22 mouse cellular contexts compared by ENCODE assay signal in genomic region chr9:6360795-6361194, GRCm38 (mm10).
DNase-seq lines count a peak whose midpoint lies in the region; ATAC-seq and TF ChIP-seq lines count a peak whose summit lies in the region.
"Had no signal": no experiment of that assay in that cellular context is flagged by ENCODE, and none has a peak within 500 bp of the region (broad histone marks: within the 10 kb centered on the region; RNA-seq: fewer than 3 reads in every experiment).

No protein-coding gene starts in this region.

- H3K27me3 ChIP-seq in myocyte (ENCODE audit: control insufficient read depth, insufficient read depth, insufficient read length) = no peaks in the 10 kb centered on the region
- H3K27me3 ChIP-seq: embryonic facial prominence, embryonic 12.5 days; embryonic facial prominence, embryonic 15.5 days; forebrain, embryonic 12.5 days had no signal

- no peaks in the 10 kb centered on the region for H3K36me3 ChIP-seq in myocyte (ENCODE audit: control insufficient read depth, insufficient read depth)
- H3K36me3 ChIP-seq: embryonic facial prominence, embryonic 12.5 days; embryonic facial prominence, embryonic 15.5 days; forebrain, embryonic 10.5 days; forebrain, embryonic 12.5 days had no signal

- intact Hi-C loops in heart, postnatal 10 days (cut with DNase I) = no loop called here
- intact Hi-C loops in left cerebral cortex, postnatal 4 days (cut with DNase I) = no loop called here

- H3ac ChIP-seq in myocyte (ENCODE audit: control insufficient read depth, insufficient read length) = no peak overlapping the region

- TF ChIP-seq POLR2A in myocyte (IDR thresholded peaks at IDR 0.05; ENCODE audit: insufficient read length, low read depth) = no peak

- 0 out of 2 replicates have a peak, but pooled peaks have one; percentile 7 for ATAC-seq in megakaryocyte-erythroid progenitor cell, adult 5-6 weeks (replicated peaks; ENCODE audit: low FRiP score, low TSS enrichment, poor library complexity, severe bottlenecking)
- ATAC-seq: forebrain, embryonic 14.5 days; forebrain, embryonic 16.5 days had no signal

- H3K4me2 ChIP-seq in myocyte (ENCODE audit: low read depth) = no peak overlapping the region
- H3K4me2 ChIP-seq: embryonic facial prominence, embryonic 12.5 days; embryonic facial prominence, embryonic 15.5 days; forebrain, embryonic 12.5 days had no signal

- H3K4me3 ChIP-seq in myocyte = no peak overlapping the region
- H3K4me3 ChIP-seq: embryonic facial prominence, embryonic 12.5 days; embryonic facial prominence, embryonic 15.5 days; erythroblast, embryonic 14.5 days; forebrain, embryonic 10.5 days; forebrain, embryonic 12.5 days had no signal

- peak; percentile 77 for DNase-seq in heart, adult 11 months
- no peak for DNase-seq in heart, postnatal 10 days
- DNase-seq in left cerebral cortex, postnatal 4 days = no peak
- DNase-seq: adrenal gland, adult 2 months; adrenal gland, postnatal 10 days; adrenal gland, postnatal 25 days; cerebellum, adult 11 months; cerebellum, adult 18-20 months; cerebellum, adult 8-10 months; cerebellum, adult 9-11 months; cerebellum, postnatal 14 days; cerebellum, postnatal 36 days; embryo, embryonic 11 days had no signal

- H3K79me2 ChIP-seq in myocyte (ENCODE audit: control insufficient read depth, insufficient read depth) = no peaks in the 10 kb centered on the region

TF ChIP-seq in myocyte, 11 proteins besides CTCF, POLR2A, EP300 and RAD21:
- TF ChIP-seq MYOG (IDR thresholded peaks at IDR 0.05; ENCODE audit: control insufficient read depth in 1 of 3, insufficient read depth in 1 of 3, insufficient read length in 2 of 3, low read depth in 2 of 3) = peak; percentile 57 to 95 (median 85)
- TF ChIP-seq TCF12 (IDR thresholded peaks at IDR 0.05; ENCODE audit: insufficient read depth, poor library complexity, severe bottlenecking) = peak; percentile 57
- TF ChIP-seq USF1 (IDR thresholded peaks at IDR 0.05; ENCODE audit: low read depth) = no peak
- peak; percentile 63 for TF ChIP-seq TCF3 (IDR thresholded peaks at IDR 0.05; ENCODE audit: insufficient read length, low read depth)
- TF ChIP-seq MYOD1 (IDR thresholded peaks at IDR 0.05; ENCODE audit: control insufficient read depth in 1 of 3, insufficient read length in 2 of 3, low read depth in 2 of 3) = peak in 2 of 3 experiments; percentile 83
